Mouse (Mus musculus) CH12.LX (cell line): ENCODE measurements around the gene Pln.

ENCODE experiments used
- CTCF ChIP-seq, 2 experiments: IDR thresholded peaks in 1 of 2; conservative IDR thresholded peaks in 1 of 2; 2 replicates each; pipeline ENCODE4 v1.5.1; 2011 to 2012; ENCODE audit warnings: low read depth in 2 of 2, low read length in 2 of 2, improper control_type of control experiment in 1 of 2, inconsistent platforms in 1 of 2, mild to moderate bottlenecking in 1 of 2, moderate library complexity in 1 of 2
- EP300 ChIP-seq: IDR thresholded peaks from 2 replicates; pipeline ENCODE4 v1.6.1; 2011; ENCODE audit warnings: low read length, improper control_type of control experiment
- ETS1 ChIP-seq: conservative IDR thresholded peaks from 2 replicates; pipeline ENCODE4 v1.6.1; 2012; ENCODE audit warnings: low read depth, mild to moderate bottlenecking, inconsistent platforms, low read length, improper control_type of control experiment, moderate library complexity
- JUN ChIP-seq: IDR thresholded peaks from 2 replicates; pipeline ENCODE4 v1.6.1; 2011; ENCODE audit warnings: low read depth, mild to moderate bottlenecking, low read length, improper control_type of control experiment, moderate library complexity; ENCODE audit not compliant: insufficient read depth
- MAX ChIP-seq: IDR thresholded peaks from 2 replicates; pipeline ENCODE4 v1.6.1; 2011; ENCODE audit warnings: low read length, improper control_type of control experiment
- POLR2A ChIP-seq: IDR thresholded peaks from 2 replicates; pipeline ENCODE4 v1.6.1; 2011; ENCODE audit warnings: low read depth, mild to moderate bottlenecking, improper control_type of control experiment, low read length
- POLR2AphosphoS2 ChIP-seq: IDR thresholded peaks from 2 replicates; pipeline ENCODE4 v1.6.1; 2011; ENCODE audit warnings: low read depth, low read length, improper control_type of control experiment
- RCOR1 ChIP-seq: conservative IDR thresholded peaks from 2 replicates; pipeline ENCODE4 v1.6.1; 2012; ENCODE audit warnings: low read depth, mild to moderate bottlenecking, inconsistent platforms, low read length, improper control_type of control experiment
- USF2 ChIP-seq: conservative IDR thresholded peaks from 2 replicates; pipeline ENCODE4 v1.6.1; 2011; ENCODE audit warnings: low read depth, low read length, improper control_type of control experiment
- ZKSCAN1 ChIP-seq: IDR thresholded peaks from 2 replicates; pipeline ENCODE4 v1.6.1; 2012; ENCODE audit warnings: low read depth, inconsistent platforms, low read length, improper control_type of control experiment, borderline replicate concordance
- ZNF384 ChIP-seq: IDR thresholded peaks from 2 replicates; pipeline ENCODE4 v1.6.1; 2012; ENCODE audit warnings: low read depth, low read length, improper control_type of control experiment, inconsistent platforms

DNA sequence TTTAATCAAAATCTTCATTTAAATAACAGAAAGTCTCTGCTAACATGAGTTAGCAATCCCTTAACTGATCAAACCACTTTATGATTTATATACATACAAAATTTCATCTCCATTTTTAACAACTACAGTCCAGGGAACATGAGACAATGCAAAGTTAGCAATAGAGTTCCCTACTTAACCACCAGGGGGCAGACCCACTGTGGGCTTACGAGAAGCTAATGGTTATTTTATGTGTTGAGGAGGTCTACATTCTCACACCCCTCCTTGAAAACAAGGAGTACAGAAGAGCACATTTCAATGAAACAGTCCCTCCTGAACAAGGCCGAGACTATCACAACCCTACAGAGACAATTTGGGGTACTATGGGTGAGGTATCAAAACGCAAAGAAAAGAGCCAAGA is 9.0 kb downstream of the Pln start:
- TF ChIP-seq POLR2A (no peak), JUN (no peak), CTCF (conservative IDR thresholded peaks at IDR 0.05 in 1 of 2, IDR thresholded peaks at IDR 0.05 in 1 of 2; ENCODE audit: low read depth in 2 of 2, low read length in 2 of 2) (peak; percentile 79), ZNF384 (no peak), ETS1 (no peak), RCOR1 (no peak), EP300 (no peak), POLR2AphosphoS2 (no peak), MAX (no peak), USF2 (no peak), ZKSCAN1 (no peak)
